Mouse (Mus musculus): ENCODE results near the gene Cenpf. TPM values are rescaled to one million over a fixed set of nuclear protein-coding genes. Genes with fewer than 3 reads are reported as not detected.

Gene Cenpf
- polyA plus RNA-seq, 1 experiment from 2014 or later, result 101 TPM

GRCm38 (mm10) chr1:189618970-189619740 is 68.7 kb downstream of the Cenpf start:
- 21% methylated on average over 13 of the region's 13 CpGs for WGBS
- peaks cover 21% of the 10 kb centered on the region for H3K4me1 ChIP-seq
- peak; percentile 92 for ATAC-seq (ENCODE audit: borderline replicate concordance, extremely low read depth, low FRiP score, low TSS enrichment)
- H3K36me3 ChIP-seq, result no peaks in the 10 kb centered on the region
- no peak overlapping the region for H3K9ac ChIP-seq
- no peaks in the 10 kb centered on the region for H3K9me3 ChIP-seq
- H3K4me2 ChIP-seq, result no peak overlapping the region
- H3K4me3 ChIP-seq, result no peak overlapping the region
- peak overlapping the region; percentile 88 for H3K27ac ChIP-seq
- no peaks in the 10 kb centered on the region for H3K27me3 ChIP-seq

GRCm38 (mm10) chr1:189617381-189617780 is 70.5 kb downstream of the Cenpf start:
- Histone ChIP-seq H3K9ac (no peak overlapping the region), H3K4me2 (no peak overlapping the region), H3K36me3 (no peaks in the 10 kb centered on the region), H3K27ac (no peak overlapping the region), H3K4me3 (no peak overlapping the region), H3K9me3 (no peaks in the 10 kb centered on the region), H3K27me3 (no peaks in the 10 kb centered on the region), H3K4me1 (peaks cover 28% of the 10 kb centered on the region)
- WGBS, result 89% methylated on average over 5 of the region's 5 CpGs
- ATAC-seq (ENCODE audit: borderline replicate concordance, extremely low read depth, low FRiP score, low TSS enrichment), result no peak

- no peaks in the 10 kb centered on the region for H3K36me3 ChIP-seq
- ATAC-seq (ENCODE audit: borderline replicate concordance, extremely low read depth, low FRiP score, low TSS enrichment), result no peak
- no peak overlapping the region for H3K4me2 ChIP-seq
- H3K9ac ChIP-seq, result no peak overlapping the region
- H3K4me3 ChIP-seq, result no peak overlapping the region
- H3K27me3 ChIP-seq, result no peaks in the 10 kb centered on the region
- peaks cover 35% of the 10 kb centered on the region for H3K4me1 ChIP-seq
- H3K27ac ChIP-seq, result peak overlapping the region; percentile 19; the same call in 1 of the 2 replicates
- H3K9me3 ChIP-seq, result no peaks in the 10 kb centered on the region
- 63% methylated on average over 7 of the region's 7 CpGs for WGBS
Observed at GRCm38 (mm10) chr1:189615246-189615645, 72.6 kb downstream of the Cenpf start.

GRCm38 (mm10) chr1:189613076-189613475 is 74.8 kb downstream of the Cenpf start:
- no peak overlapping the region for H3K4me2 ChIP-seq
- 39% methylated on average over 7 of the region's 7 CpGs for WGBS
- no peak overlapping the region for H3K27ac ChIP-seq
- no peak overlapping the region for H3K4me3 ChIP-seq
- peaks cover 24% of the 10 kb centered on the region for H3K4me1 ChIP-seq
- no peaks in the 10 kb centered on the region for H3K9me3 ChIP-seq
- no peaks in the 10 kb centered on the region for H3K36me3 ChIP-seq
- H3K9ac ChIP-seq, result no peak overlapping the region
- H3K27me3 ChIP-seq, result no peaks in the 10 kb centered on the region
- ATAC-seq (ENCODE audit: borderline replicate concordance, extremely low read depth, low FRiP score, low TSS enrichment), result no peak

GRCm38 (mm10) chr1:189611775-189612174 is 76.1 kb downstream of the Cenpf start:
- WGBS, result 52% methylated on average over 4 of the region's 4 CpGs
- H3K4me2 ChIP-seq, result no peak overlapping the region

GRCm38 (mm10) chr1:189608640-189609039 is 79.2 kb downstream of the Cenpf start:
- Histone ChIP-seq H3K4me3 (no peak overlapping the region), H3K9me3 (no peaks in the 10 kb centered on the region), H3K27me3 (no peaks in the 10 kb centered on the region), H3K4me1 (peaks cover 14% of the 10 kb centered on the region), H3K9ac (no peak overlapping the region), H3K4me2 (no peak overlapping the region), H3K36me3 (no peaks in the 10 kb centered on the region), H3K27ac (no peak overlapping the region)
- WGBS, result 22% methylated on average over 5 of the region's 5 CpGs
- ATAC-seq (ENCODE audit: borderline replicate concordance, extremely low read depth, low FRiP score, low TSS enrichment), result no peak

More at GRCm38 (mm10) chr1:189611775-189612174, 76.1 kb downstream of the Cenpf start:
- Histone ChIP-seq H3K9me3 (no peaks in the 10 kb centered on the region), H3K27ac (peak overlapping the region; percentile 27; the same call in 1 of the 2 replicates), H3K4me1 (peaks cover 19% of the 10 kb centered on the region), H3K36me3 (no peaks in the 10 kb centered on the region), H3K9ac (no peak overlapping the region), H3K4me3 (no peak overlapping the region), H3K27me3 (no peaks in the 10 kb centered on the region)
- ATAC-seq (ENCODE audit: borderline replicate concordance, extremely low read depth, low FRiP score, low TSS enrichment), result peak; percentile 76; the same call in 1 of the 2 replicates

GRCm38 (mm10) chr1:189608039-189608438 is 79.8 kb downstream of the Cenpf start:
- peaks cover 13% of the 10 kb centered on the region for H3K4me1 ChIP-seq
- no peak overlapping the region for H3K9ac ChIP-seq
- H3K9me3 ChIP-seq, result no peaks in the 10 kb centered on the region
- H3K36me3 ChIP-seq, result no peaks in the 10 kb centered on the region
- no peak overlapping the region for H3K27ac ChIP-seq
- 85% methylated on average over 3 of the region's 3 CpGs for WGBS
- no peak for ATAC-seq (ENCODE audit: borderline replicate concordance, extremely low read depth, low FRiP score, low TSS enrichment)
- no peak overlapping the region for H3K4me2 ChIP-seq
- no peaks in the 10 kb centered on the region for H3K27me3 ChIP-seq
- H3K4me3 ChIP-seq, result no peak overlapping the region

GRCm38 (mm10) chr1:189605598-189606126 is 82.2 kb downstream of the Cenpf start:
- ATAC-seq (ENCODE audit: borderline replicate concordance, extremely low read depth, low FRiP score, low TSS enrichment), result no peak

GRCm38 (mm10) chr1:189597096-189597495 is 90.8 kb downstream of the Cenpf start:
- no peak for ATAC-seq (ENCODE audit: borderline replicate concordance, extremely low read depth, low FRiP score, low TSS enrichment)
- 77% methylated on average over 3 of the region's 3 CpGs for WGBS
- H3K4me1 ChIP-seq, result no peaks in the 10 kb centered on the region
- no peak overlapping the region for H3K27ac ChIP-seq
- H3K27me3 ChIP-seq, result no peaks in the 10 kb centered on the region
- no peak overlapping the region for H3K4me3 ChIP-seq
- H3K36me3 ChIP-seq, result no peaks in the 10 kb centered on the region
- no peak overlapping the region for H3K9ac ChIP-seq
- no peaks in the 10 kb centered on the region for H3K9me3 ChIP-seq
- H3K4me2 ChIP-seq, result no peak overlapping the region

More at GRCm38 (mm10) chr1:189605598-189606126, 82.2 kb downstream of the Cenpf start:
- no peak overlapping the region for H3K9ac ChIP-seq
- no peaks in the 10 kb centered on the region for H3K27me3 ChIP-seq
- no peaks in the 10 kb centered on the region for H3K36me3 ChIP-seq
- H3K4me2 ChIP-seq, result no peak overlapping the region
- no peak overlapping the region for H3K4me3 ChIP-seq
- no peaks in the 10 kb centered on the region for H3K9me3 ChIP-seq
- WGBS, result 80% methylated on average over 8 of the region's 8 CpGs
- peaks cover 2% of the 10 kb centered on the region; the same call in 1 of the 2 replicates for H3K4me1 ChIP-seq
- no peak overlapping the region for H3K27ac ChIP-seq

Other genes with a start within 250 kb of the Cenpf start
- 8.3 and 8.6 TPM in 2 replicates for gene Ptpn14, start 40.2 kb upstream of the Cenpf start, polyA plus RNA-seq (2015; fragmentation: Nextera tagmentation; extraction: Ambion mirVana)
- gene Smyd2, start 234.3 kb upstream of the Cenpf start, polyA plus RNA-seq (2015; fragmentation: Nextera tagmentation; extraction: Ambion mirVana), result 98.5 and 99.1 TPM in 2 replicates

Data from lung, embryonic 15.5 days (tissue).